Mouse (Mus musculus) lung, postnatal 14 days (tissue): ENCODE data around the gene Olfr435.
"Not testable (repeated sequence)": the region's sequence is repeated elsewhere in the genome, so short reads cannot be mapped to it uniquely, and the experiment has no call there.

ENCODE experiments used
- DNase-seq: peaks from one replicate; pipeline ENCODE4 v3.0.0; 2021

Gene Olfr435

GRCm38 (mm10) chr6:43196781-43197180 lies at the start of gene Olfr435:
TSS of gene Olfr435 (plus strand) at chr6:43197146.
- no peak for DNase-seq

DNA sequence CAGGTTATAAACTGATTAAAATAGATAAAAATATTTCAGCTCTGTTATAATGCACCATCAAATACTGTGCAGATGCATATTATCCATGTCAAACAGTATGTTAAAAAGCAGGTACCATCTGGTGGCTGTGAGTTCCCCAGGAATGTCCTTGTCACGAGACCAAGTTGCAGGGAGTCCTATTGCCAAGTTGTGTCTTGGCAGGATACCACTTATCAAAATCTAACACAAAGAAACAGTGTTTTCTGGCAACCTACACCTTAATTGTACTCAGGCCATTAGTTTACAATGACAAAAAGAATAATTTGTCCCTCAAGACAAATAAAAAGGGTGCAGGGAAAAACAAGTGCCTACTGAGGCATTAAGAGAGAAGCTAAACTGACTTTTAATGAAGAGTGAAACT lies 37.4 kb upstream of the Olfr435 start:
- no peak for DNase-seq

- DNase-seq: no peak
Observed at GRCm38 (mm10) chr6:43162982-43163381, 34.0 kb upstream of the Olfr435 start, which contains the start of gene Olfr437. TSS of gene Olfr437 (plus strand) at chr6:43163282.

DNA sequence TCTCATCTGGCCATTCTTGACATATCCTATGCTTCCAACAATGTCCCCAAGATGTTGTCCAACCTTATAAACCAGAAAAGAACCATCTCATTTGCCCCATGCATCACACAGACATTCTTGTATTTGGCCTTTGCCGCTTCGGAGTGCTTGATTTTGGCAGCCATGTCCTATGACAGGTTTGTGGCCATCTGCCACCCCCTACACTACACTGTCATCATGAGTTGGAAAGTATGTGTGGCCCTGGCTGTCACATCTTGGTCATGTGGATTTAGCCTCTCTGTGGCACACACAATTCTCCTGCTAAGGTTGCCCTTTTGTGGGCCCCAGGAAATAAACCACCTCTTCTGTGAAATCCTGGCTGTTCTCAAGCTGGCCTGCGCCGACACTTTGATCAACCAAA lies 29.7 kb upstream of the Olfr435 start:
- no peak for DNase-seq

GRCm38 (mm10) chr6:43171840-43172239 lies 25.1 kb upstream of the Olfr435 start, which contains the start of gene Olfr13:
TSS of gene Olfr13 (plus strand) at chr6:43172140.
- no peak for DNase-seq

- no peak for DNase-seq
Observed at GRCm38 (mm10) chr6:43178129-43178528, 18.8 kb upstream of the Olfr435 start.

- no peak for DNase-seq
Observed at GRCm38 (mm10) chr6:43178584-43179501, 18.1 kb upstream of the Olfr435 start.

GRCm38 (mm10) chr6:43190986-43191385 lies 6.0 kb upstream of the Olfr435 start:
- DNase-seq: no peak

- DNase-seq: no peak
Observed at GRCm38 (mm10) chr6:43198094-43198493, 1.1 kb downstream of the Olfr435 start.

GRCm38 (mm10) chr6:43202786-43203185 lies 5.8 kb downstream of the Olfr435 start:
- no peak for DNase-seq

DNA sequence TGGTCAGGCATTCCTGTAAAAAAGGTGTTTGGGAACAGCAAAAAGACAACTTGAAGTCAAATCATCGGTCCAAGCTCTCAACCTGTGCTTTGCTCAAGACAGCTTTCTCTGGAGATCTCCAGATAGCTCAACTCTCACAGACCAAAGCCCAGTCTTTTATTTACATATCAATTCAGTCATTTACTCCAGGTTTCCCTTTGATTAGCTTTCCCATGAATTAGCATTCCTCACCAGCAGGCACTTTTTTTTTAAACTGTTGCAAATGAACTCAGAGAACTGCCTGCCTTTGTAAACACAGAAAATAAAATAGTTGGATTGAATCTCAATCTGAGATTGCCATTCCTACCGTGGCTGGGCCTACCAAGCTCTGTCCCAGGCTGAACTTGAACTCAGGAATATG lies 8.4 kb downstream of the Olfr435 start:
- no peak for DNase-seq

DNA sequence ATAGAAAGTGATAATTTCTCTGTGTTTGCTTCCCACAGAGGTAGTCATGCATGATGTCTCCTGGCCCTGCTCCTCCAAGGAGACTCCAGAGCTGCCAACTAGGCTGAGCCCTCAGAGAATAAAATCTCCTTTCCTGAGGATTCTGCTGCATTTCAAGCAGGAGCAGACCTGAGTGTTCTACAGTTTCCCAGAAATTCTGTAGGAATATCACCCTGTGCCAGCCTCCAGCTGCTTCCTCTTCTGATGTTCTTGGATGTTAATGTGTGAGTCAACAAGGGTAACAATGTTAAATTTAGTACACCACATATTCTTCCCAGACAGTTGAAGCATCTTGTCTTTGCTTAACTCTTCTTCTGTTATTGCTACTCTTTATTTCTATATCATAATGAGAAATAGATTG lies 15.9 kb downstream of the Olfr435 start, which contains the start of gene Olfr434:
Gene Olfr434, plus strand, starts transcription at position 149 of the 400 bp plus-strand sequence.
- DNase-seq: not testable (repeated sequence)

- not testable (repeated sequence) for DNase-seq
Observed at GRCm38 (mm10) chr6:43231255-43231654, 34.3 kb downstream of the Olfr435 start, which contains the start of gene Olfr47. TSS of gene Olfr47 (plus strand) at chr6:43231529.

GRCm38 (mm10) chr6:43242061-43242460 lies 45.1 kb downstream of the Olfr435 start:
- DNase-seq: peak; percentile 21

DNA sequence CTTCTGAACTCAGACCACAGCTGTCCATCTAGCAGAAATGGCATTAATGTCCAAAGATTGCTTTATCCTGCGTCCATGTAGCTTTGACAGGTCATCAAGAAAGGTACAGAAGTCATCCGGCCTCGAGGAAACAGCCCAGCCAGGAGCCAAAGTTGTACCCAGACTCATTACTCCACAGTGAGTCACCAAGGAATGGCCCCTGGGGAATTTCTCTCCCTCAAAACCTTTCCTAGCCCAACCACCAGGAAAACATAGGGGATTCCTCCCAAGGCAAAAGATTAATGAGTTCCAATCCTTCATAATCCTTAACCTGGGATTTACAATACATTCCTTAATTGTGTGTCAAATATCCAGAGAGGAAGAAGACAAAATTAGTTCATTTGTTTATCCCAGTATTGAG lies 50.5 kb downstream of the Olfr435 start:
- DNase-seq: no peak

DNA sequence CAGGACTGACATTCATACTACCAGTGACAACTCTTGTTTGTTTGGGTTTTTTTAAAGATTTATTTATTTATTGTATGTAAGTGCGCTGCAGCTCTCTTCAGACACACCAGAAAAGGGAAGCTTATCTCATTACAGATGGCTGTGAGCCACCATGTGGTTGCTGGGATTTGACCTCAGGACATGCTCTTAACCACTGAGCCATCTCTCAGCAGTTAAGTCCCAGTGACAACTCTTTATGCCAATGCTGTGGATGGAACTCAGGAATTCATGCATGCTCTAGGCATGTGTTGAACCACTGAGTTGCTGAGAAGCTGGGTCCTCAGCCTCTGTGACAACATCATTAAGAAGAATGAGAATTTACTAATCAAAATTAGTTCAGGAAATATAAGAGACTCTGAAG lies 56.0 kb downstream of the Olfr435 start:
- no peak for DNase-seq
